Mouse (Mus musculus) ovary, postnatal 14 days (tissue): ENCODE results near the gene Olfr12.

Experiments used
- DNase-seq: peaks from one replicate; pipeline ENCODE4 v3.0.0; 2022; ENCODE audit warnings: low spot score

Olfr12 gene

GRCm38 (mm10) chr1:92641514-92642272, 24.1 kb downstream of the Olfr12 start, which contains the start of gene Cops9:
Gene Cops9 (minus strand): TSS chr1:92641985.
- peak; percentile 82 for DNase-seq

GRCm38 (mm10) chr1:92643691-92644090, 26.1 kb downstream of the Olfr12 start:
- no peak for DNase-seq

- DNase-seq: no peak
Measured at GRCm38 (mm10) chr1:92644916-92645315, 27.3 kb downstream of the Olfr12 start.

- no peak for DNase-seq
Measured at GRCm38 (mm10) chr1:92646111-92646510, 28.5 kb downstream of the Olfr12 start.

GRCm38 (mm10) chr1:92646601-92647000, 29.0 kb downstream of the Olfr12 start:
- no peak for DNase-seq

GRCm38 (mm10) chr1:92647026-92647425, 29.4 kb downstream of the Olfr12 start:
- DNase-seq: no peak

- peak; percentile 65 for DNase-seq
Measured at GRCm38 (mm10) chr1:92647752-92648151, 30.2 kb downstream of the Olfr12 start.

GRCm38 (mm10) chr1:92648197-92648596, 30.6 kb downstream of the Olfr12 start:
- no peak for DNase-seq

- DNase-seq: peak; percentile 66
Measured at GRCm38 (mm10) chr1:92648673-92649072, 31.1 kb downstream of the Olfr12 start, which contains the start of gene Otos. Gene Otos (minus strand): TSS chr1:92648841.

- no peak for DNase-seq
Measured at GRCm38 (mm10) chr1:92651467-92651866, 33.9 kb downstream of the Olfr12 start.

GRCm38 (mm10) chr1:92653179-92653578, 35.6 kb downstream of the Olfr12 start:
- DNase-seq: no peak

GRCm38 (mm10) chr1:92654676-92655075, 37.1 kb downstream of the Olfr12 start:
- DNase-seq: no peak

GRCm38 (mm10) chr1:92657025-92657820, 39.6 kb downstream of the Olfr12 start:
- DNase-seq: no peak

- DNase-seq: no peak
Measured at GRCm38 (mm10) chr1:92659392-92659791, 41.8 kb downstream of the Olfr12 start.

GRCm38 (mm10) chr1:92667106-92667505, 49.5 kb downstream of the Olfr12 start:
- DNase-seq: no peak

GRCm38 (mm10) chr1:92669430-92669829, 51.8 kb downstream of the Olfr12 start:
- DNase-seq: no peak

- DNase-seq: no peak
Measured at GRCm38 (mm10) chr1:92671326-92671725, 53.7 kb downstream of the Olfr12 start.
